ENCODE assay signal across 18 mouse cellular contexts in genomic region chr11:117925541-117925940, GRCm38 (mm10).
"Had no signal": no experiment of that assay in that cellular context is flagged by ENCODE, and none has a peak within 500 bp of the region (broad histone marks: within the 10 kb centered on the region; RNA-seq: fewer than 3 reads in every experiment).

No protein-coding gene starts in this region.

- H3K4me3 ChIP-seq: kidney, embryonic 15.5 days; left cerebral cortex, adult 2 months; megakaryocyte, embryonic 14.5 days; midbrain, embryonic 10.5 days; midbrain, embryonic 13.5 days; myocyte; neural tube, embryonic 13.5 days had no signal

- H3K9ac ChIP-seq: kidney, embryonic 15.5 days; liver, embryonic 14.5 days; liver, postnatal 0 days; lung, embryonic 14.5 days; midbrain, embryonic 13.5 days; neural tube, embryonic 13.5 days had no signal

- ATAC-seq: liver, postnatal 0 days; lung, postnatal 0 days; midbrain, embryonic 13.5 days; midbrain, embryonic 16.5 days had no signal

- H3K9me3 ChIP-seq: kidney, embryonic 15.5 days; megakaryocyte, embryonic 14.5 days; midbrain, embryonic 10.5 days; midbrain, embryonic 13.5 days; neural tube, embryonic 13.5 days had no signal

- DNase-seq: kidney, adult 8-10 months; kidney, postnatal 10 days; kidney, postnatal 36 days; layer of hippocampus, postnatal 36 days; liver, postnatal 0 days; lung, embryonic 14.5 days; lung, postnatal 36 days; thymus, adult 18-20 months had no signal

- H3K36me3 ChIP-seq: kidney, embryonic 15.5 days; midbrain, embryonic 10.5 days; midbrain, embryonic 13.5 days; neural tube, embryonic 13.5 days had no signal

- H3K27ac ChIP-seq: kidney, embryonic 15.5 days; left cerebral cortex, adult 2 months; liver, embryonic 14.5 days; midbrain, embryonic 10.5 days; midbrain, embryonic 13.5 days; neural tube, embryonic 13.5 days had no signal

- H3K4me2 ChIP-seq: kidney, embryonic 15.5 days; lung, embryonic 14.5 days; midbrain, embryonic 13.5 days; neural tube, embryonic 13.5 days had no signal
